Mouse (Mus musculus) heart, embryonic 11.5 days (tissue): Measurements from ENCODE around the gene Sema4g. TPM values are rescaled to one million over a fixed set of nuclear protein-coding genes. Genes with fewer than 3 reads are reported as not detected.
A peak's percentile ranks its signal among the peaks of the same experiment; 100 is the strongest.

ENCODE experiments used
- ATAC-seq: fragments of 200-750 bp; cut with Nextera tagmentation; replicated peaks from 2 replicates; pipeline ENCODE4 v1.8.0; 2017; ENCODE audit warnings: moderate library complexity; ENCODE audit not compliant: insufficient number of reproducible peaks, low FRiP score, low TSS enrichment
- H3K27ac ChIP-seq: fragments of 300-500 bp; sonication (generic); 2 replicates; pipeline ENCODE4 v1.5.1; 2014; ENCODE audit warnings: mild to moderate bottlenecking, low read depth, low read length
- H3K27me3 ChIP-seq: fragments of 300-500 bp; sonication (generic); 2 replicates; pipeline ENCODE4 v1.6.1; 2014; ENCODE audit warnings: mild to moderate bottlenecking, low read length, mixed read lengths; ENCODE audit not compliant: control insufficient read depth, insufficient read depth
- H3K36me3 ChIP-seq: fragments of 300-500 bp; sonication (generic); 2 replicates; pipeline ENCODE4 v1.6.1; 2014; ENCODE audit warnings: mild to moderate bottlenecking, low read length, moderate library complexity, mixed read lengths; ENCODE audit not compliant: control insufficient read depth, insufficient read depth
- H3K4me1 ChIP-seq: fragments of 300-500 bp; sonication (generic); 2 replicates; pipeline ENCODE4 v1.6.1; 2014; ENCODE audit warnings: low read length; ENCODE audit not compliant: control insufficient read depth, insufficient read depth
- H3K4me2 ChIP-seq: fragments of 300-500 bp; sonication (generic); 2 replicates; pipeline ENCODE4 v1.6.1; 2014; ENCODE audit warnings: mild to moderate bottlenecking, moderate library complexity
- H3K4me3 ChIP-seq: fragments of 300-500 bp; sonication (generic); 2 replicates; pipeline ENCODE4 v1.5.1; 2014; ENCODE audit warnings: low read depth, low read length
- H3K9ac ChIP-seq: fragments of 300-500 bp; sonication (generic); 2 replicates; pipeline ENCODE4 v1.6.1; 2014; ENCODE audit warnings: mild to moderate bottlenecking, low read depth, low read length, moderate library complexity
- H3K9me3 ChIP-seq: fragments of 300-500 bp; sonication (generic); replicated peaks from 2 replicates; pipeline ENCODE4 v1.6.1; 2016; ENCODE audit warnings: low read length; ENCODE audit not compliant: control insufficient read depth
- WGBS: fragments of 180-500 bp; shearing (Covaris S2); extraction: QIAGEN DNeasy Blood & Tissue Kit; methylation state at CpG from one replicate; pipeline ENCODE4 v1.1.7; 2014; ENCODE audit not compliant: insufficient replicate concordance; 5-methylcytosine and 5-hydroxymethylcytosine counted together
- polyA plus RNA-seq: library from polyadenylated mRNA; unstranded; fragments of >200 nt; fragmentation: Nextera tagmentation; extraction: Ambion mirVana; gene quantifications from 2 replicates; pipeline ENCODE4 v1.2.1, GENCODE M21; 2014

Sema4g gene
- polyA plus RNA-seq, 1 experiment from 2014 or later: 1.4 TPM

DNA sequence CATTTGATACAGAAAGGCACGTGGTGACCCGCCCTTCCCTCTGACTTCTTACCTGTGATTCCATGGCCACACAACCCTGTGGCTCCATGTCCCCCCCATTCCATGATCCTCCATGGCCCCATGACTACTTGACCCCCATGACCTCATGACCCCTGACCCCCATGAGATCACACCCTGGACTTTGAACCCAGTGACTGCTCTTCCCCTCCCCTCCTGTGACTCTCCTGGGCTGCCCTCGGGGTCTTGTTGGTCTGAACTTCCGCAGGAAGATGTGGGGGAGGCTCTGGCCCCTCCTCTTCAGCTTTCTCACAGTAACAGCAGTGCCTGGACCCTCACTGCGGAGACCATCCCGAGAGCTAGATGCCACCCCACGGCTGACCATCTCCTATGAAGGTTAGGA lies 3.3 kb downstream of the Sema4g start:
- H3K9ac ChIP-seq: no peak overlapping the region
- WGBS: 39% methylated on average over 7 of the region's 7 CpGs
- H3K4me2 ChIP-seq: no peak overlapping the region
- no peak for ATAC-seq
- no peaks in the 10 kb centered on the region for H3K9me3 ChIP-seq
- peaks cover 7% of the 10 kb centered on the region; the same call in 1 of the 2 replicates for H3K4me1 ChIP-seq
- H3K36me3 ChIP-seq: no peaks in the 10 kb centered on the region
- H3K27ac ChIP-seq: no peak overlapping the region
- H3K4me3 ChIP-seq: no peak overlapping the region
- peaks cover 8% of the 10 kb centered on the region for H3K27me3 ChIP-seq

DNA sequence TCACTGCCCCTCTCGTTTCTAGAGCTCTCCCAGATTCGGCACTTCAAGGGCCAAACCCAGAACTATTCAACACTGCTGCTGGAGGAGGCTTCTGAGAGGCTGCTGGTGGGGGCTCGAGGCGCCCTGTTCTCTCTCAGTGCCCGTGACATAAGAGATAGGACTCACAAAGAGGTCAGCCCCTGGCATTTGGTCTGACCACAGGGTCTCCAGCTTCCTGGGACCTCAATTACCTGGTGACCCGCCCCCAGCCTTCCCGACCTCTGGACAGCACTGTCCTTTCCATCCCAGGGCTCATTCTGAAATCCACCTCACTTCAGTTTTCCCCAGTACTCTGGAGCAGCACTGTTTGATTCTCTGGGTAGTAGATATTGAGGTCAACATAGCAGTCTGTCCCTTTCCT lies 3.8 kb downstream of the Sema4g start:
- Histone ChIP-seq H3K27ac (no peak overlapping the region), H3K4me3 (no peak overlapping the region), H3K9ac (no peak overlapping the region), H3K4me1 (peaks cover 7% of the 10 kb centered on the region; the same call in 1 of the 2 replicates), H3K4me2 (no peak overlapping the region), H3K36me3 (no peaks in the 10 kb centered on the region), H3K9me3 (no peaks in the 10 kb centered on the region), H3K27me3 (peaks cover 8% of the 10 kb centered on the region)
- ATAC-seq: no peak
- 34% methylated on average over 7 of the region's 7 CpGs for WGBS

DNA sequence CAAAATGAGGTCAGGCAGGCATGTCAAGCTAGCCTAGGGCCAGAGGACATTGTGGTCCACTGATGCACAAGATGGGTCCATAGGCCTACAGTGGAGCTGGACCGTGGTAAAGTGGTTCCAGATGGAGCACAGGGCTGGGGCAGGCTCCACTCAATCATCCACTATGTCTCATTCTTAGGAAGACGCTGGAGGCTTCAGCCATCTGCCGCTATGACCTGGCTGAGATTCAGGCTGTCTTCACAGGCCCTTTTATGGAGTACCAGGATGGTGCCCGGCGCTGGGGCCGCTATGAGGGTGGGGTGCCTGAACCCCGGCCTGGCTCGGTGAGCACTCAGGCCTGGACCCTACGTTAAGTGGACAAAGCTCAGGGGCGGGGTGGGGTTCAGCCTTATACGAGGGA lies 8.9 kb downstream of the Sema4g start:
- H3K4me2 ChIP-seq: no peak overlapping the region
- ATAC-seq: no peak
- no peak overlapping the region for H3K27ac ChIP-seq
- H3K4me1 ChIP-seq: no peaks in the 10 kb centered on the region
- no peaks in the 10 kb centered on the region for H3K9me3 ChIP-seq
- no peaks in the 10 kb centered on the region for H3K27me3 ChIP-seq
- 0 out of 2 replicates have a peak, but pooled peaks cover 5% of the 10 kb centered on the region for H3K36me3 ChIP-seq
- no peak overlapping the region for H3K9ac ChIP-seq
- no peak overlapping the region for H3K4me3 ChIP-seq
- 77% methylated on average over 11 of the region's 11 CpGs for WGBS

DNA sequence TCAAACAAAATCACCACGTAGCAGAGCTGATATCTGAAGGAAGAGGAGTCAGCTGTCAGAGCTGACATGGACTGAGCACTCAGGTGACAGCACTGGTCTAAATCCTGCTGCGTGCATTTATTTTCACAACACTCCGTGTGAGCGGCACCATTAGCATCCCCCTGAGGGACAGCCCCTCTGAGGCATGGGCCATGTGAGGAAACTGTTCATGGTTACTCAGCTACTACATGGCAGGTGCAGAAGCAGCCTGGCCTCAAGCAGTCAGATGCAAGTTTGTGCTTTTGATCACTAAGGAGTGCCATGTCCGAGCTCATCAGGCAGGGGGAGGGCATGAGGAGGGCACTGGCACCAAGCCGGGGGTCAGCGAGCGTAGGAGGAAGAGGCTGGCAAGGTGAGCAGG lies 10.7 kb downstream of the Sema4g start:
- ATAC-seq: no peak
- no peak overlapping the region for H3K4me2 ChIP-seq
- H3K36me3 ChIP-seq: peaks cover 13% of the 10 kb centered on the region

DNA sequence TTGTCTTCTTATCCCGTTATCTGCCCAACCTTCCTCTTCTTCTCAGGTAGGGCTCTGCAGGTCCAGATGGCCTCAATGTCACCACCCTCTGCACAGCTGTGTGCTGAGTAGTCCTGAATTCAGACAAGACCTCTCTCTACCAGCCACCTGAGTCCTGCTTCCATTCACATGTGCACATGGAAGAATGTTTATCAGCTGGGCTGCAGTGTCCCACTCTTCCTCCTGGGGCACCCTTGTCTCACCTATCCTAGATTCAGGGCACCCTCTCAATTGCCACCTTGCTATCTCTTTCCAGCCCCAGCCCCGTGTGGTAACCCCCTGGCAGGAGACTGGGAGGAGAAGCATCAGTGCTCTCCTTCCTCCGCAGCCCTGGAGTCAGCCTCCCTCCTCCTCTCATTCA lies 13.4 kb downstream of the Sema4g start:
- H3K9me3 ChIP-seq: no peaks in the 10 kb centered on the region
- H3K4me2 ChIP-seq: no peak overlapping the region
- H3K9ac ChIP-seq: no peak overlapping the region
- no peak for ATAC-seq
- no peaks in the 10 kb centered on the region for H3K27me3 ChIP-seq
- WGBS: 68% methylated on average over 3 of the region's 3 CpGs
- peaks cover 10% of the 10 kb centered on the region for H3K4me1 ChIP-seq
- no peak overlapping the region for H3K4me3 ChIP-seq
- no peak overlapping the region for H3K27ac ChIP-seq
- peaks cover 13% of the 10 kb centered on the region for H3K36me3 ChIP-seq

More for the DNA sequence above, 10.7 kb downstream of the Sema4g start:
- no peaks in the 10 kb centered on the region for H3K4me1 ChIP-seq
- H3K27me3 ChIP-seq: no peaks in the 10 kb centered on the region
- no peaks in the 10 kb centered on the region for H3K9me3 ChIP-seq
- no peak overlapping the region for H3K27ac ChIP-seq
- WGBS: 81% methylated on average over 8 of the region's 8 CpGs
- H3K9ac ChIP-seq: no peak overlapping the region
- H3K4me3 ChIP-seq: no peak overlapping the region

DNA sequence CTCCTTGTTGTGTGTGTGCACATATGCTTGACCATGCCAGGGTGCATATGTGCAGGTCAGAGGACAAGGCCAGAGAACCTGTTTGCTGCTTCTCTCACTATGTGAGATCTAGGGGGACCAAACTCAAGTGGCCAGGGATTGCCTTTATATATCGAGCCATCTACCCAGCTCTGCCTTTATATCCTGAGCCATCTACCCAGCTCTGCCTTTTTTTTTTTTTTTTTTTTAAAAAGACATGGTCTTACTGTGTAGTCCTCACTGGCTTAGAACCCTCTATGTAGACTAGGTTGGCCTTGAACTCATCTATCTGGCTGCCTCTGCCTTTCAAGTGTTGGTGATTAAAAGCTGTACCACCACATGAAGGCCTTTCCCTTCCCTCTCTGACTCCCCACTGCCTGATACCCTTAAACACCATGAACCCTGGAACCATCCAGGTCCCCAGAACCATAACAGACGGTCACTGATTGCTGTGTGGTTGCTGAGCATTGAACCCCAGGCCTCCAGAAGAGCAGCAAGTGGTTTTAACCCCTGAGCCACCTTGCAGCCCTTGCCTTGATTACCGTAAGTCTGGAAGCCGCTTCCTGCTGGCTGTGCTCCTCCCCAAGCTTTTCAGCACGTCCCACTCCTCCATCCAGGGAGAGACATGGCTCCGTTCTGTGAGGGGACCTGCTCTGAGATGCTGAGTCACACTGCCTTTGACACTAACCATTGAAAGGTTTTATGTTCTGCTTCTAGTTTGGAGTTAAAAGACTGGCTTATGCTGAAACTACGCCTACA lies 15.0 kb downstream of the Sema4g start:
- Histone ChIP-seq H3K27me3 (no peaks in the 10 kb centered on the region), H3K4me1 (peaks cover 13% of the 10 kb centered on the region), H3K4me3 (no peak overlapping the region), H3K9me3 (no peaks in the 10 kb centered on the region), H3K9ac (no peak overlapping the region), H3K27ac (no peak overlapping the region), H3K36me3 (peaks cover 13% of the 10 kb centered on the region), H3K4me2 (no peak overlapping the region)
- ATAC-seq: no peak
- WGBS: 78% methylated on average over 7 of the region's 7 CpGs

DNA sequence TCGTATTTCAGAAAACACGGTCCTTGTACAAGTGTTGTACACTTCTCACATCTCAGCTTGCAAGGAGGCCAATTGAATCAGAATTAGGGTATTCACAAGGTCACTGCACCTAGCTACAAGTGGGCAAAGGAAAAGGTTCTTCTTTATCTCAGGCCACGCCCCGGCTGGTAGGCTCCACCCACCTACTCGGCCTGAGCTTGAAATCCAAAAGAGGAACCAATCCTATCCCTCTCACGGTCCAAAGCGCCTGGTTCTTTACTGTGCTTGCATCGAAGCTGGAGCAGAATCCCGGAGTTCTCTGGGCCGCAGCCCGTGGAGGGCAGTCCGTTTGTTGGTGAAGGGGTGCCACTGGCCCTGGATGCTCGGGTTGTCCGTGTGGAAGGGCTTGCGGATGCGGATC lies 16.5 kb downstream of the Sema4g start, which contains the start of gene Twnk:
Twnk (plus strand) TSS at position 220 of the 400 bp plus-strand sequence.
- 9% methylated on average over 16 of the region's 16 CpGs for WGBS
- Histone ChIP-seq H3K27ac (peak within 1 kb of the TSS; percentile 83), H3K9ac (peak within 1 kb of the TSS; percentile 85), H3K4me2 (peak within 1 kb of the TSS; percentile 94), H3K4me3 (peak within 1 kb of the TSS; percentile 98), H3K4me1 (peaks cover 13% of the 10 kb centered on the region), H3K27me3 (no peaks in the 10 kb centered on the region), H3K36me3 (peaks cover 17% of the 10 kb centered on the region), H3K9me3 (no peaks in the 10 kb centered on the region)
- ATAC-seq: no peak

DNA sequence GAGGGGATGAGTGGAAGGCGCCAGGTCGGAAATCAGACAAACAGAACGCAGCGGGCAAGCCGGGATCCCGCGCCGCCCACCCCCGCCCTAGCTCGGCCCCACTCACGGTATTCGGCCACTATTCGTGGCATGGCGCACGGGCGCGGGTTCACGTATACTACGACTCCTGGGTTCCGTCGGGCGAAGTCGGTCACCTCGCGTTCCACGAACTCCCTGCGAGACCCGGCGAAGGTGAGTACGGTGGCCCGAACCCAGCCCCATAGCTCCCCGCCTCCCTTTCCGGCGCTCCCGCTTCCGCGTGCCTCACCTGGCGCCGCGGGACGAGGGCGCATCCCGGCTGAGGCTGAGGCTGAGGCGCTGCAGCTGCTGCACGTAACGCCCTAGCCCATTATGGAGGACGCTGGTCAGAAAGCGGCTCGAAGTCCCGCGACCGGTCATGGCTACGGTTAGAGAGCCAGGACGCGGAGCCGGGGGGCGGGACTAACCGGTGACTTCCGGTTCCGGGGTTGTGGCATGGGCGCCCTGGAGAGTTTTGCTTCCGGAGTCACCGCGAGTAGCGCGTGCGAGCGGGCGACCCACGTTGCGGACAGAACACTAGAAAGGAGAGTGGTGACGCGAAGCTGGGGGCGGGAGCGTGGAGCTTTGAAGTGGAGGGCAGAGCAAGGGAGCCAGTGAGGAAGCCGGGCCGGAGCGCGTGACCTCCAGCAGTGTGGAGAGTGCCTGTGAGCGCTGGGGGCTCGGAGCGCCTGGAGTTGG lies 17.2 kb downstream of the Sema4g start, which contains the start of gene Mrpl43:
Mrpl43 (minus strand) TSS at position 486 of the 756 bp plus-strand sequence.
- ATAC-seq: peak; percentile 79
- H3K9ac ChIP-seq: peak within 1 kb of the TSS; percentile 85
- H3K27ac ChIP-seq: peak within 1 kb of the TSS; percentile 83
- H3K4me1 ChIP-seq: peaks cover 13% of the 10 kb centered on the region
- H3K27me3 ChIP-seq: no peaks in the 10 kb centered on the region
- H3K4me2 ChIP-seq: peak within 1 kb of the TSS; percentile 94
- H3K4me3 ChIP-seq: peak within 1 kb of the TSS; percentile 98
- under 1% methylated on average over 82 of the region's 82 CpGs for WGBS
- H3K36me3 ChIP-seq: peaks cover 19% of the 10 kb centered on the region
- H3K9me3 ChIP-seq: no peaks in the 10 kb centered on the region
